Mouse (Mus musculus): Measurements from ENCODE around the gene Syne2.

- no peak for TF ChIP-seq CTCF (conservative IDR thresholded peaks at IDR 0.05 in 1 of 2, IDR thresholded peaks at IDR 0.05 in 1 of 2; ENCODE audit: low read depth in 2 of 2, low read length in 2 of 2)
- no peak for TF ChIP-seq ZC3H11A (IDR thresholded peaks at IDR 0.05; ENCODE audit: low read depth, low read length)
- TF ChIP-seq ETS1 (conservative IDR thresholded peaks at IDR 0.05; ENCODE audit: low read depth, low read length) = no peak
- TF ChIP-seq POLR2A (IDR thresholded peaks at IDR 0.05; ENCODE audit: low read depth, low read length) = no peak
- TF ChIP-seq RAD21 (IDR thresholded peaks at IDR 0.05; ENCODE audit: low read depth, low read length) = no peak
These were observed 715 bp upstream of the Syne2 start for GRCm38 (mm10) chr12:75816981-75817856.

All from CH12.LX (cell line).